Mouse (Mus musculus) kidney, adult 18-20 months (tissue): Measurements from ENCODE around the gene Tle6.
A peak's percentile ranks its signal among the peaks of the same experiment; 100 is the strongest.

Experiments
- DNase-seq: peaks from one replicate; pipeline ENCODE4 v3.0.0; 2021

Gene Tle6

GRCm38 (mm10) chr10:81560719-81561459 is 40.0 kb downstream of the Tle6 start:
- DNase-seq, result peak; percentile 63

- peak; percentile 75 for DNase-seq
Measured at GRCm38 (mm10) chr10:81559627-81560539, 41.0 kb downstream of the Tle6 start.

- peak; percentile 88 for DNase-seq
Measured at GRCm38 (mm10) chr10:81559163-81559626, 41.7 kb downstream of the Tle6 start, which contains the start of gene Aes. Gene Aes, plus strand, starts transcription at chr10:81559488.

GRCm38 (mm10) chr10:81557491-81557890 is 43.4 kb downstream of the Tle6 start:
- no peak for DNase-seq

- no peak for DNase-seq
Measured at GRCm38 (mm10) chr10:81556282-81556681, 44.6 kb downstream of the Tle6 start.

GRCm38 (mm10) chr10:81553807-81554755 is 46.8 kb downstream of the Tle6 start:
- no peak for DNase-seq

- DNase-seq, result no peak
Measured at GRCm38 (mm10) chr10:81553232-81553631, 47.6 kb downstream of the Tle6 start.

- DNase-seq, result peak; percentile 87
Measured at GRCm38 (mm10) chr10:81551597-81552102, 49.2 kb downstream of the Tle6 start.

GRCm38 (mm10) chr10:81550257-81550656 is 50.6 kb downstream of the Tle6 start:
- DNase-seq, result peak; percentile 69

GRCm38 (mm10) chr10:81548944-81549343 is 51.9 kb downstream of the Tle6 start:
- DNase-seq, result no peak

GRCm38 (mm10) chr10:81546788-81547571 is 53.9 kb downstream of the Tle6 start:
- no peak for DNase-seq

GRCm38 (mm10) chr10:81546332-81546731 is 54.5 kb downstream of the Tle6 start:
- no peak for DNase-seq

GRCm38 (mm10) chr10:81545161-81545747 is 55.6 kb downstream of the Tle6 start, which contains the start of gene Gna11:
Gene Gna11, minus strand, starts transcription at chr10:81545190.
- peak; percentile 100 for DNase-seq

GRCm38 (mm10) chr10:81544296-81545160 is 56.3 kb downstream of the Tle6 start:
- peak; percentile 31 for DNase-seq

GRCm38 (mm10) chr10:81543633-81544032 is 57.2 kb downstream of the Tle6 start:
- DNase-seq, result no peak

- no peak for DNase-seq
Measured at GRCm38 (mm10) chr10:81542727-81543460, 58.0 kb downstream of the Tle6 start.

- peak; percentile 72 for DNase-seq
Measured at GRCm38 (mm10) chr10:81541803-81542202, 59.1 kb downstream of the Tle6 start.

GRCm38 (mm10) chr10:81541363-81541762 is 59.5 kb downstream of the Tle6 start:
- DNase-seq, result no peak
